Mouse (Mus musculus): Measurements from ENCODE around the gene Sf3a1.
"Not testable (repeated sequence)": the region's sequence is repeated elsewhere in the genome, so short reads cannot be mapped to it uniquely, and the experiment has no call there.

The Sf3a1 gene

DNA sequence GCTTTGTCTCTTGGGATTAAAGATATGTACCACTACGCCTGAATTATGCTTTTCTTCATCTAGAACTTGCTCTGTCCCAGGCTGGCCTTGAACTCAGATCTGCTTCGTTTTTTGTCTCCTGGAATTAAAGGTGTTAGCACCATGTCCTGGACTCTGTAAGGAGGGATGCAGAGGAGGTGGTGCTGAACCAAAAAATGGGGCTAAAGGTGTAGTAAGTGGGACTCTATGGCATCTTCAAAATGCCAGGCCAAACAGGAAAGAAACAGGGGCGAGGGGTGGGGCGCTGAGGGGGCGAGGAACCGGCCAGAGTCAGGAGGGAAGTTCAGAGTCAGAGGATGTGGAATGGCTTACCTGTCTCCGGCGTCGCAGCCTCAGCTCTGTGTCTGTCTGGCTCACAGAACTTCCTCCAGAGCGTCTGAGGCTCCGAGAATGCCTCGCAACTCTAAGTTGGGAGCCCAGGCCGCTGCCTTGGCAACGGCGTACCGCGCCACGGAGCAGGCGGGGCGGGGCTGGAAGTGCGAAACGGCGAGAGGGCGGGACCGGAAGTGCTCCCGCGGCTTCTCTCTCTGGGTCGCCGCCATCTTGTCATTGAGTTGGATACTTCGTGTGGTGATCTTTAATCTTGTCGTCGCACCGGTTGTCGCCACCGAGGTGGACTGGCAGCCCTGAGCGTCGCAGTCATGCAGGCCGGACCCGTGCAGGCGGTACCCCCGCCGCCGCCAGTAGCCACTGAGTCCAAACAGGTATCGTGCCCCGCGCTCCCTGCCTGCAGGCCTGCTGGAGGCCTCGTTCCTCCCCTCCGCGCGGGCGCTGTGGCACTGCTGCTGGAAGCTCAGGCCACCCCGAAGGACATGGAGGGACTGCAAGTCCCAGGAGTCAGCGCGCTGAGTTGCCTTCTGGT lies at the start of gene Sf3a1, which contains the start of gene Ccdc157:
Sf3a1 (plus strand) TSS at position 543 of the 901 bp plus-strand sequence.
Ccdc157 (minus strand) TSS at position 486 of the 901 bp plus-strand sequence.
- peak; percentile 91 for DNase-seq

DNA sequence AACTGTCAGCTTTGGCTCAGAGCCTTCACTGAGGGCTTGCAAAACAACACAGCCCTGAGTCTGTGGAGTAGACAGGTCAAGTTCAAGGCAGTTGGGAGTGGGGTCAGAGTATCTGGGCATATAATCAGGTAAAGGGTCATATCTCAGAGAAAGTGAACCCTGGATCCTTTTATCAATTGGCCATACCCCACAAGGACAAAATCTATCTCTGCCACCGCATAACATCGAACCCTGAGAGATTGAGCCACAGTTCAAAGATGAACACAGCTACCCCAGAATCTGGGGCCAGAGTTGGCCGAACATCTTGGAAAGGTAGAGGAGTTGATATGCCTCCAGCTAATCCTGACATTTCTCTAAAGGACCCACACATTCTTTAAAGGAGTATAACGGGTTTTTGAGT lies 48.1 kb upstream of the Sf3a1 start:
- DNase-seq: no peak

DNA sequence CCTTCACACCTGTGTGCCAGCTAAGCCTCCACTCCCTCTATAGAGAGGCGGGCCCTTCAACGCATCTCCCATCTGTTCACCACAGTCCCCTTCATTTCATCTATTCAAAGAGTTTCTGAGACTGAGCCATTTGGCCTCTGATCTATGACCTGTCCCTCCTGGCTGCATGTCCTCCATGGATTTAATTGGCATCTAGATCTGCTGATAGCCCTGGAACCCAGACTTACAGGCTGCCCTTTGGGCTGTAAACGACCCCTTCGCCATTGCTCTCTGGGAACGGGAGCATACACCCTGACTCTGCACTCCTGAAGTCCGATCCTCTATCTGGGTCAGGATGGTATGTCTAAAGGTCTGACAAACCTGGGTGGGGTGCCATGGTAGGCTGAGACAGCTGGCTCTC lies 47.3 kb upstream of the Sf3a1 start:
- no peak for DNase-seq

DNA sequence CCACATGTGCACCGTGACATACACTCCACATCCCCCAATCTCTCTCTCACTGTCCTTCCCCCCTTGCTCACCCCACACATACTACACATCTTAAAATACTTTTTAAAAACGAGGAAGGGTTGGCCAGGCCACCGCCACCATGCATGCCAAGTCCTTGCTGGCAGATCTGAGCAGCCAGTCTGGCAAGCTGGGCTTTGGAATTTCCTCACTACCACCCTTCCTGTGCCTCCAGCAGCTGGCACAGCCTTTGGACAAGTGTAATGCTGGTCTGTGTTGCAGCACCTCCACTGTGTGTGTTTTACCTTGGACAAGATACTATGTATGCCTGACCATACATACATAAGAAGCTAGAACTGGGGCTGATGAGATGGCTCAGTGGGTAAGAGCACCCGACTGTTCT lies 46.7 kb upstream of the Sf3a1 start:
- DNase-seq: no peak

DNA sequence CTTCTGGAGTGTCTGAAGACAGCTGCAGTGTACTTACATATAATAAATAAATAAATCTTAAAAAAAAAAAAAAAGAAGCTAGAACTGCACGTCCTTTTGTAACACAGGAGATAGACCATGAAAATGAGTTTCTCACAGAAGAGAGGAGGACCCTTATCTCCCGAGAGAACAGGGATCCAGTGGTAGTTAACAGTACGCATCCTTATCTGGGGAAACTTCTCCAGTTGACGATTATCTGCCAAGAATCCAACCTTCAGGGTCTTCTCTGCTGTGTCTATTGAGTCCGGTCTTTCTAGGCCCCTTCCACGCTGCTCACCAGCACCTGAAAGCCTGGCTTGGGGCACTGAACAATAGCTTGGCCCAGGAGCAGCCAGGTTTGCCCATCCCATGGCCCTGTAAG lies 46.2 kb upstream of the Sf3a1 start:
- DNase-seq: no peak

DNA sequence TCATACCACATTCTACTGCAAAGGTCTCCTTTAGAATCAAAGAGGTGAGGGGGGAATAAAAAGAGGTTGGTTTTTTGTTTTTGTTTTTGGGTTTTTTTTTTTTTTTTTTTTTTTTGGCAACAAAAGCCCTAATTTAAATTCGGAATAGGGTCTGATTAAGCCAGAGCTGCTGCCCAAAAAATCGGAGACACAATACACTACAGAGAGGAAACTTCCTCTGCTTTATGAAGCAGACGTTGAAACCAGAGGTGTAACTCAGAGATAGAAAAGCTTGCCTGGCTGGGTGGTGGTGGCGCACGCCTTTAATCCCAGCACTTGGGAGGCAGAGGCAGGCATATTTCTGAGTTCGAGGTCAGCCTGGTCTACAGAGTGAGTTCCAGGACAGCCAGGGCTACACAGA lies 45.6 kb upstream of the Sf3a1 start:
- DNase-seq: not testable (repeated sequence)

DNA sequence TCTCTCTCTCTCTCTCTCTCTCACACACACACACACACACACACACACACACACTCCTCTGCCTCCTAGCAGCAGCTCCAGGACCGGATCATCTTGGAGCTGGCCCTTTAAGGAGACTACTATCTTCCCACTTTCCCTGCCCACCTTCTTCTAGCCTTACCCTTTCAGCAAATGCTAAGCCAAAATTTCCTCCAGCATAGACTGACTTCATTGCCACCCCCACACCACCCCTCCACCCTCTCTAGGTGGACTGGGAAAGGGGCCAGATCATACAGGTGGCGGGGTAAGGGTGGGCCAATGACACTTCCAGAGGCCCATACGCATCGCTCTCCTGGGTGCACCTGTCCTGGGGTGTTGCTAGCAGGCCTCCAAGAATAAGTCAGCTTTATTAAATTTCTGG lies 44.7 kb upstream of the Sf3a1 start:
- no peak for DNase-seq

DNA sequence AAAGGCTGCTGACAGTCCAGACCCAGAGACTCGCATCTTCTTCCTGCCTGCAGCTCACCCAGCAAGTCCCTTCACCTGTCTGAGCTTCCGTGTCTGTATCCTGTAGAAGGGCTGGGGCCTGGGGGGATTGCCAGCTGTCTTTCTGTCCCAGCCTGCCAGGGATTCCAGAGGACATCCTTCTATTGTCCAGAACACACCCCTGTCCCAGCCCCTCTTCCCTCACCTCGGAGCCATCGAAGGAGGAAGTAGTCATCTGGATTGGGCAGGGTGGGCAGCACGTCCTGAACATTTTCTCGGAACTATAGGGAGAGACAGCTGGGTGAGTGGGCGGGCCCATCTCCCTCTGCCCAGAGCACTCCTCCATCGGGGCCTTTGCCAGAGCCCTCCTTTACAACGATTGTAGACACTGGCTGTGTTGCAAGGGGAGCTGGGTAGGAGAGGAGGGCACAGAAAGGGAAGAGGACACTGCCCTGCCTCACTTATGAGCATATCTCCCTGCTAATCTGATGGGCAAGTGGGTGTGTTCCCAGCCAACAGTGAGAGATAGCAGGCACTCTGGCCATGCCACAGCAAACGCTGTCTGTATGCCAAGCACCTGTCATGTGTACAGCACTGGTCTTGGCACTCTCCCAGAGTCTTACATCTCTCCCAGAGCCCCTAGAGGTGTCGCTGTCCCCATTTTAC lies 43.5 kb upstream of the Sf3a1 start:
- DNase-seq: no peak

DNA sequence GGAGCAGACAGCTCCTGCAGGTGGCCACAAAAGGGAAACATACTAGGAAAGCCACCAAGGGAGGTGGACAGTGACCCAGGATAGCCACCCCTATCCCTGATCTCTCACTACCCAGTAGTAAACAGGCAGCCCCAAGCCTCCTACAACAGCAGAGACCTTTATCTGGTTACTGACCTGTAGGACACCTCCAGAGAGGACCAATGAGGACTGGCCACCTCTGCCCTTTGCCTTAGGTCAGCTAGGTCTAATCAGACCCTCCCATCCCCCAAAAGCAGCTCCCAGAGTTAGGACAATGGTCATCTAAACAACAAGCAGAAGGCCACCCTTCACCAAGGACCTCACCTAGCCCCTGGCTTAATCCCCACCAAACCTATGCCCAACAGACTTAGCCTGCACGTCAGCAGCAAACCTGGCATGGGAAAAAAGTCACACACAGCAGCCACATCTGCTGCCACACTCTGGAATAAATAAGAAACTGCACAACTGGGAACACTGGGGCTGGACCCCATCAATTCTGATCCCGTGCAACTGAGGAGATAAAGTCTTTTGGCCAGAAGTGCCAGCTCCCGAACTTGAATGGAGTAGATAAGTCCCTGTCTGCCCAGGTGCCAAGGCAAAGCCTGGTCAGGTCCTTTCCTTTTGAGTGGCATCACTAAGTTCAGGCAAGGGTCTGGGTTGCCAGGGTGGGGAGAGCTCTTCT lies 42.6 kb upstream of the Sf3a1 start:
- DNase-seq: no peak

DNA sequence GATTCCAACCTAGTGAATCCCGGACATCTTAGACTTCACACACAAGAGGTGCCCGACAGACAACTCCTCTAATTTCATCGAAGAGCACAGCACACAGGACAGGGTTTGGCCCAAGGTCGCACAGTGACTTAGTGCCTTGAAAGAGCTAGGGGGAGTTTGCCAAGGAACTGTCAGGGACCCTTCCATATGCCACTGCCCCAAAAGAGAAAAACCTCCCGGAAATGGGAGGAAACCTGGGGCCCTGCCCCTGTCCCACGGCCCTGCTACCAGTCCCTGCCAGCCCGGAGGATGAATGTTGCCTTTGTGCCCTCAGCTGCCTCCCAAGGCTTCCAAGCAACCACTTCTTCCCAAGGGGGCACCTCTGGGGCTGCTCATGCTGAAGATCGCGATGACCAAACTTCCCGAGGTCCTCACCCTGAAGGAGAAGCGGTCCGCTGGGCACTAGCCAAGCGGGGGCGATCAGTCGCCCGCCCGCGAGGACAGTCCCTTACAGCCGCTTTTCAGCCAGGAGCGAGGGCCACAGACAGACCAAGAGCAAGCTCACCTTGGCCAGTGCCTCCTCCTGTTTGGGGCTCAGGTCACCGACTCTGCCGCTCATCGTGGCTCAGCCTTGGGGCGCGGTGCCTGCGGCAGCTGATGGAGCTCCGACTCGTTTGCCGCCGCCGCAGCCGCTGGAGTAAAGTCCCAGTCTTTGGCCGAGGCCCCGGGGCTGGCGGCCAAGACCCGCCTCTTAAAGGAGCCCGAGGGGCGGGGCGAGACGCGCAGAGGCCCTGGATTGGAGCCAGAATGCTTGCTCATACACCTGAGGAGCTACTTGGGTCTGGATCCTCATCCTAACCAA lies 41.8 kb upstream of the Sf3a1 start:
- DNase-seq: peak; percentile 83

DNA sequence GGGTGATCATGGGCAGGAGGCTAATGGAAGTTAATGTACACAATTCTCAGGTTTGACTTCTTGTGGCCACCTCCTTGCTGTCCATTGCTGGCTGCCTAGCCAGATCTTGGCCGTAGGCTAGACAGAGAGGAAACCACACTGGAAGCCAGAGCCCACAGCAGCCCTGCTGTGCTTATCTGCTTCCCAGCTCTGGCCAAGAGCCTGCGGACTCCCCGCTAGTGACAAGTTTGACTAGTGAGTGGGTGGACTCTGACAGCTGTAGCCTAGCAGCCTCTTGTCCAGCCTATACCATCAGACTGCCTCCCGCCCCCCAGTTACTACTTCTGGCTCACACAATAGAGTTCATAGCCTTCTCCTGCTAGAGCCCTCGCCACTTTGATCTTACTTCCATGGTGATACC lies 40.5 kb upstream of the Sf3a1 start:
- no peak for DNase-seq

DNA sequence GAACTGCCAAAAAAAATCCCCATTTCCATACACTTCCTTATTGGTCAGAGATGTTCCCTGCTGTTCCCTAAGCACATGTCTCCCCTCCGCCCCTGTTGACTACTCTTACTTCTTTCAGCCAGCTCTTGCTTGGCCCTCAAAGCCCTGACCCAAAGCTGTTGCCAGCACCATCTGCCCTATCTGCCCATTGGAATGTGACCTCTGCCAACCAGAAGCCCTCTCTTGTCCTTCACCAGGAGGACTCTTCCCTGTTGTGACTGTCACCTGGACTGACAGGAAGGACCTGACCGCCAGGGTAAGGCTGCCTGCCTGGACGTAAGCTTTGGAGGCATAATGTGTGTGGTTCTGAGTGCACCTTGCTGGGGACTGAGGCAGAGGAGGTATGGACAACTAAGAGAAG lies 38.5 kb upstream of the Sf3a1 start:
- DNase-seq: no peak

DNA sequence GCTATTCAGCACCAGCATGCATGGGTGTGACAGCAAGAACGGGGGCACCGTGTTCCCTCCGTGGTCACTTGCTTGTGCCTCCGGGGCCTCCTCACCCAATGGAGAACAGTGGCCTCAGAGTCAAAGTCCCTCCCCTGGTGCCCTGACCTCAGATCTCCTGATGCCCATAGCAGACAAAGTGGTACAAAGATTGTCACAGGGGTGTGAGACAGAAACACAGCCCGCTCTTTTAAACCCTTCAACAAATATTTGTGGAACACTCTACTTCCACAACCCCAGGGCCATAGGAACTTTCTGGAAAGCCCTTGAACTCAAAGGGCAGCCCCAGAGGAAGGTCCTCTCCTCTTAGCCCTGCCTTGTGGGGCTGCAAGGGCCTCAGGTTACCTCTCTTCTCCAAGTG lies 37.9 kb upstream of the Sf3a1 start:
- no peak for DNase-seq

DNA sequence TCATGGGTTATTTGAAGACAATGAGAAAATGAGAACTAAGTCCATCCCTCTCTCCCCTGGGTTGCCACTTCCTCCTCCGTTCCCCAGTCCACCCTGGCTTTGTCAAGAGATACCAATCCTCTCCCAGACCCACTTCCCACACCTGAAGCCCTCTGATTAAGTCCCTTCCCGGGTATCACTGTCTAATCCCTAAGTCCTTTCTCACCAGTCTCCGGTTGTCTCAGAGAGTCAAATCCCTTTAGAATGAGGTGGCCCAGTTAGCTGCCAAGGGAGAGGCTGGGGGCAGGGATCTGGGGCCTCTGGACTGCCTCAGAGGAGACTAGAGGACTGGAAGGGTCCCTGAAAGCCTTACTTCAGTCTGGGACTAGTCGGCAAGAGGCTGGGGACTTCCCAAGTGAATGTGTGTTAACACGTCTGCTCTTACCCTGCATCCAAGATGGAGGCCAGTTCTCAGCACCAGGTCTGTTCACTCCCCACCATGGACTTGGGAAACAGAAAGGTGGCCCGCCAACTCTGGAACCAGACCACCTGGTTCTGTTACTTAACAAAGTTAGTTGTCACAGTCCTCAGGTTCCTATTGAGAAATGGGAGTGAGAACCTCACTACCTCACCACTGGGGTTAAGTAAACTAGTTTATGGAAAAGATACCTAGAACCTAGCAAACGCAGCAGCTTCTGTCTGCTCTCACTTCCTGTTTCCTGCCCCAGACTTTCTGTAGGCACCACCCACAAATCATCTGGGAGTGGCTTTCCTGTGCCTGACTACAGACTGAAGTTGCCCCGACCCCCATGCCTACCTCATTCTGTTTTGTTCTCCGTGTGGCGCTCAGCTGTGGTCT lies 37.2 kb upstream of the Sf3a1 start, which contains the start of gene Sec14l2:
Sec14l2 (minus strand) TSS at position 674 of the 838 bp plus-strand sequence.
- DNase-seq: no peak

DNA sequence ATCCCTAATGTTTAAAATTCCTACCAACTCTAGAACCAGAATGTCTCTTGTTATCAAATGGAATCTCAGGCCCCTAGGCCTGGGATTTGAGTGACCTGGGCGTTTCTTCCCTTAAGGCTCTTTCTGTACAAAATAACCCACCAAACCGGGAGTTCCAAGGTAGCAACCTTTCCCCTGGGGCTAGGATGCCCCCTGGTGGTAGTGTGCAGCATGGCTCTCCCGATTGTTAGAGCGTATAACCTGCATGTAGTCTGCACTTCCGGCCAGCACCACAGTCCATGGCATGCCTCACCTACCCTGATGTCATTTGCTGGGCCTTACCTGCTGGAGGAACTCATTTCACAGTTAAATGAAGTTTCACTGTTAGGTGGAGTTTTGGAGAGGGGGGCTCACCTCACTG lies 36.2 kb upstream of the Sf3a1 start:
- no peak for DNase-seq

DNA sequence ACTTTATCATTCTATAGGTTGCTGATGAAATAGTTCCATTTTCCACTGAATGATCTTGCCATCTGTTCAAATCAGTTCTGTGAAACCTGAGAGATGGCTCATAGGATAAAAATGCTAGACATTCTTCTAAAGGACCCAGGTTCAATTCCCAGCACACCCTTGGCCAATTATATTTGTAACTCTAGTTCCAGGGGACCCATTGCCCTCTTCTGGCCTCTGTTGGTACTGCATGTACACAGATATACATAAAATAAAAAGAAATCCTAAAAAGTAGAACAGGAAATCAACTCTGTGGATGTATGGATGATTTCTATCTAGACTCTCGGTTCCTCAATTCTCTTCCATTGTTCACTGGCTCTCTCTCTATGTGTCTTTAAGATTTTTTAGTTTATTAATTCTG lies 33.1 kb upstream of the Sf3a1 start:
- DNase-seq: no peak

DNA sequence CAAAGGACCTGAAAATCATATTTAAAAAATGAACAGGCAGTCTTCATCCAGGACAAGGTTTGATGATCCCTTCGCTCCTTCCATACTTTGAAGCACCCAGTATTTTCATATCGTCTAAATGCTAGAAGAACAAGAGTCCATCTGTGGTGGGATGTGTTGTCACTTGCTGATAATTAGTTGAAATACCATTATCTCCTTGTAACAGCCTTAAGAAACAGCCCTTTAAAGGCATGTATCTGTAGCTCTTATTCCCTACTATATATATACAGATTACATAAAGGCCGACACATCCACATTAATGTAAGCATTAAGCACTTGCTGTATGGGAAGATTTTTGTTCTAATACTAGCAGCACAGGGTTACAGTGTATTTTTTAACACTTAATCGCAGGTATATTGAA lies 31.7 kb upstream of the Sf3a1 start:
- not testable (repeated sequence) for DNase-seq

DNA sequence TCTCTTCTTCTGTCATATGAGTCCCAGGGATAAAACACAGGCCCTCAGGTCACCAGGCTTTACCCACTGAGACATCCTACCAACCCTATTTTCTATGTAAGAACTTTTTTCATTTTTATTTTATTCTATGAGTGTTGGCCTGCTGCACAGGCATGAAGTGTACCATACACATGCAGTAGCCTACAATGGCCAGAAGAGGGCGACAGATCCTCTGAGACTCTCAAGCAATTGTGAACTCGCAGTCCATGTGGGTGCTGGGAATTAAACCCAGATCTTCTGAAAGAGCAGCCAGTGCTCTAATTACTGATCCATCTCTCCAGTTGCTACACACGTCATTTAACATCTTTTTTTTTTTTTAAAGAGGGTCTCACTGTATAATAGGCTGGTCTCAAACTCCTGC lies 26.7 kb upstream of the Sf3a1 start:
- DNase-seq: no peak

DNA sequence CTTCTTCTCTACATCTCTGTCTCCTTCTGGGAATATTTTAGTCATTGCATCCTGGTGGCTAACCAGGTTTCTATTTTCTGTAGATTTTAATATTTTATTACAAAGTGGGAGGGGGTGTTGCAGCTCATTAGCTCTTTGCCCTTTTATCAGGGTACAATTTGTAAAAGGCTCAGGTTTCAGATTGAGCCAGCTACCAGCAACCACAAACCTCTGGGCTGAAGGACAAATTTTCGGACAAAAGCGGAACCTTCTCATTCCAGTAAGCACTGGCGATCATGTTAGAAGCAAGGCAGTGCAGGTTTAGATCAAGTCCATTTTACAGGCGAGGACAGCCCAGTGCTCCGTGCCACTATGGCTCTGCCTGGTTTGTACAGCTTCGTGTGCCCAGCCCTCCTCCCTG lies 25.8 kb upstream of the Sf3a1 start:
- no peak for DNase-seq

DNA sequence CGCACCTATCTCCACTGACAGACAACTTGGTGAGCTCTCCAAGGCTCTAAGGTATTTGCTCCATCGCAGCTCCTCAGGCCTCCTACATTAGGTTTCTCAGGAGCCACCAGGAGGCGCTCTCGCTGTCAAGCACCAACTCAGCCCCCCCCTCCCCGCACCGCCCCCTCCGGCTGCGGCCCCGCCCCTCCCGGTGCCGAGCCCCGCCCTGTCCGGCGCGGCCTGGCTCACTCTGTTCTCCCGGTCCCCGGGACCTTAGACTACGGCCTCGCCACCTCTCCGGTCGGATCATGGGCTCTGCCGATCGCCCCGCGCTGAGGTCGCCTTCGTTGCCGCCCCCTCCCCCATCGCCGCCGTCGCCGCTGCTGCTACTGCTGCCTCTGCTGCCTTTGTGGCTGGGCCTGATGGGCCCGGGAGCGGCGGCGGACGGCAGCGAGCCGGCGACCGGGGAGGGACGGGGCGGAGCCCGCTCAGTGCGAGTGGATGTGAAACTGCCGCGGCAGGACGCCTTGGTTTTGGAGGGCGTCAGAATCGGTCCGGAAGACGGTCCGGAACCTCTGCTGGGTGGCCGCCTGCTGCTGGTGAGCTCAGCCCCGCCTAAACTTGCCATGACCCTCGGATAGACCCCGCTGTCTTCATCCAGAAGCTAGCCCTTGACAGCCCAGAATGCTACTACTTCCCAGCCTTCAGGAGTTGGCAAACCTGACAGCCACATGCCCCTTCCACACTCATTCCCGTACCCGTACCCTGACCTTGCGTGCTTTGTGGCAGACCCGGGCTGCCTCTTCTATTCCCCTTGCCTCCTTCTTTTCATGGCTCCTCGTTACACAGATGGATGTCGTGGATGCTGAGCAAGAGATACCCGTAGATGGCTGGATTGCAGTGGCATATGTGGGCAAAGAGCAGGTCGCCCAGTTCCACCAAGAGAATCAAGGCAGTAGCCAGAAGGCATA lies 24.9 kb upstream of the Sf3a1 start, which contains the start of gene Rnf215:
Rnf215 (plus strand) TSS at position 217 of the 950 bp plus-strand sequence.
- peak; percentile 85 for DNase-seq

Data from cerebellum, adult 9-11 months (tissue).